Mouse (Mus musculus): Measurements from ENCODE around the gene Ube2d3.
A peak's percentile ranks its signal among the peaks of the same experiment; 100 is the strongest.

The Ube2d3 gene

DNA sequence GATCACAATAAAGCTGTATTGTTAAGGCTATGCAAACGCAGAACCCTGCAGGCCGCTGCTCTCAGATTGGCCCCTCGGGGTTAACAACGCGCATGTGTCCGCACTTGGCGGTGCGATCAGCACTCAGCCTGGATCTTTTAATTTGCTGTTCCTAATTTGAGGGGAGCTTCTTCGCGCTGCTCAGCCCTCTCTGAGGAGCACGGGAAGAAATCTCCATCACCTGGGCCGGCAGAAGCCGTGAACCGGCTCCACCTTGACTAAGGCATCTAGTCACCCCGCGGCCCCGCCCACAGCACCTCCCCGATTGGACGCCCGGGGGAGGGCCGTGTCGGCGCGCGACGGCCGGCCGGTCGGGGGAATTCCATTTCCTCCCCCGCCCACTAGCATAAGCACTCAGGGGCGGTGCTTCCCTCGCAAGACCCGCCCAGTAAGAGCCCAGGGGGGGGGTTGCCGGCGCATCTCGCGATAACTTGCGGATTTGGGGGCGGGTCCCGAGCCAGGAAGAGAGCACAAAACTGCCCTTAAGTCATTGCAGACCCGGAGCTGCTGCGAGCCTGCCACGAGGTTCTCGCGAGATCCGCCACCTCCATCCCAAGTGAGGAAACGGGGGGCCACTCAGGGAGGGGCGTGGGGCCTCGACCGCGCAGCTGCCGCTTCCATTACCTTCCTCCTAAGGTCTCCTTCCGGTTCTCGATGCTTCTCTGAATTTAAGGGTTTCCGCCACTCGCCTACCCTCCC is at the start of gene Ube2d3:
Gene Ube2d3, plus strand, starts transcription at position 392 of the 738 bp plus-strand sequence.
- DNase-seq = peak; percentile 98

- peak; percentile 18 for DNase-seq
Measured at GRCm38 (mm10) chr3:135393186-135393585, 44.8 kb upstream of the Ube2d3 start.

- no peak for DNase-seq
Measured at GRCm38 (mm10) chr3:135395085-135395484, 42.9 kb upstream of the Ube2d3 start.

DNA sequence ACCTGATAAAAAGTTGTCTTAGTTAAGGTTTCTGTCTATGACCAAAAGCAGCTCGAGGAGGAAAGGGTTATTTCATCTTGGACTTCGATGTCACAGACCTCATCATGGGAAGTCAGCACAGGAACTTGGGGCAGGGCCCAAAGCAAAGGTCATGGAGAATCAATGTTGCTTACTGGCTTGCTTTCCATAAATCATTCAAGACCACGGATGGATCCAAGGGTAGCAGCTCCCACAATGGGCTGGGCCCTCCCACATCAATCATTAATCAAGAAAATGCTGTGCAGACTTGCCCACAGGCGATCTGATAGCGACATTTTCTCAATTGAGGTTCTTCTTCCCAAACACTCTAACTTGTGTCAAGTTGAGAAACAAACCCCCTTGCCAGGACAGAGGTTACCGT is 41.9 kb upstream of the Ube2d3 start:
- DNase-seq = peak; percentile 52

GRCm38 (mm10) chr3:135397112-135397511 is 40.8 kb upstream of the Ube2d3 start:
- no peak for DNase-seq

DNA sequence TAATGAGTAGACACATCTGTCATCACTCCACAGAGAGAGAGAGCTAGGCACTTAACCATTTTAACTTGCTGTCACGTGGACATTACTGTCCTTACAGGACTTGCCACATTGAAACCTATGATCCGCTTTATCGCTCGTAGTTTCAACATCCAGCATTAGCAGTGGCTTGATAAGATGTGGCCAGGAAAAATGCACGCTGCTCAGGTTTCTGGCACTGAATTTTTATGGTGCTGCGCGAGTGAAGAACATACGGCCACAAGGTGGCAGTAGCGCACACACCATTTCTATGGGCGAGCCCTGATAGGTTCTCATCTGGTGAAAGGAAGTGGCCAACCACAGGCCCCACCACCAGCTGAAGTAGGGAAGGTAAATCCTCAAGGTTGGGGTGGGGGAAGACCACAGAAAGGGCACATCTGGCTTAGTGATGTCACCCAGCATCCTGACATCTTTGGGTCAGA is 35.7 kb upstream of the Ube2d3 start:
- DNase-seq = peak; percentile 90

- DNase-seq = no peak
Measured at GRCm38 (mm10) chr3:135403211-135403610, 34.7 kb upstream of the Ube2d3 start.

DNA sequence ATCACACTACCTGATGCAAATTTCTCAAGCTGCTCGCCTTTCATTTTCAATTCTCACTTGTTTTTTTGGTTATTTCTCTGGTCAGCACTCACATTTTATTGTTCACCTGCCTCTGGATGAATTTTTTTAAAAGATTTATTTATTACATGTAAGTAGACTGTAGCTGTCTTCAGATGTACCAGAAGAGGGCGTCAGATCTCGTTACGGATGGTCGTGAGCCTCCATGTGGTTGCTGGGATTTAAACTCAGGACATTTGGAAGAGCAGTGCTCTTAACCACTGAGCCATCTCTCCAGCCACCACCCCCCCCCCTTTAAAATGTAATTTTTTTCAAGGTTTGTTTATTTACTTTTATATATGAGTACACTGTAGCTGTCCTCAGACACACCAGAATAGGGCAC is 34.1 kb upstream of the Ube2d3 start:
- DNase-seq = no peak

DNA sequence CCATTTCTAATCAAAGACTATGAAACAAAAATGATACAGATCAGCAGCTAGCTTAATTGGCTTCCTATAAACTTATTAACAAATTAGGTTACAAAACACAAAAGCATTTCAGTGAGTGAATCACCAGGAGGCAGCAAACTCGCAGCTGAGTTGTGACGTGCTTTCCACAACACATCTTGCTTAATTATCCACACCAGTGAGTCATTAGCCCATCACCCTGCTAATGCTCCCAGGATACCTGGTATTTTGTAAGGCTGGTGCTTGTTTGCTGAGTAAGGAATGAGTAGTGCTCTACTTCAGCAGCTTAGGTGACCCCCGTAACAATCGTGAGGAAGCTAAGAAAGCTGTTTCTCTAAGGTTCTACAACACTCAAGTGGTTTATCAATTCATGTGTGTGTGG is 33.4 kb upstream of the Ube2d3 start:
- DNase-seq = no peak

DNA sequence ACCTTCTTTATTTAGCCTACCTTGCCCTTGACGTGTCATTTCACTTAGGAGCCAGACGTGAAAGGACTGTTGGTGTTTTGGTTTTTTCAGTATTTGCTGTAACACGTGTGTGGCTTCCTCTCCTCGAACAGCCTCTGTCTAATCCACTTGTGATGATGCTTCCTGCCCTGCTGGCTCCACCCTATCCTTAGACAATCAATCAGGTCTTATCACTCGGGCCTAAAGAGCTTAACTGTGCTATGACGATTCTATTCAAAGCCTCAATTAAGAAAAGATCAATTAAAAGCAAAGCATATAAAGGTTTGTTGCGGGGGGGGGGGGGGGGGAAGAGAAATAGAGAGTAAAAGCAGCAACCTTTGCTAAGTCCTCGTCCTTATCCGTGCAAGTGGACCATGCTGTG is 30.6 kb upstream of the Ube2d3 start:
- no peak for DNase-seq

DNA sequence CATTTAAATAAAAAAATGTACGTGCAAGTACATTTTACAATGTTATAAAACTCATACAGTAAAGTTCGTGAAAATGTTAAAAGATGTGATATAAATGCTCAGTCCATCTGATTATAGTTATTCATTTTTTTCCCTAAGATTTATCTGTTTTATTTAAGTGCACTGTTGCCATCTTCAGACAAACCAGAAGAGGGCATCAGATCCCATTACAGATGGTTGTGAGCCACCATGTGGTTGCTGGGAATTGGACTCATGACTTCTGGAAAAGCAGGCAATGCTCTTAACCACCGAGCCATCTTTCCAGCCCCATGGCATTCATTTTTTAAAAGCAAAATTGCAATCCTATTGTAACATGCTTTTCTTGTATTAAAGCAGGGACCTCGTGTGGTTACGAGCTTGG is 28.7 kb upstream of the Ube2d3 start:
- DNase-seq = no peak

DNA sequence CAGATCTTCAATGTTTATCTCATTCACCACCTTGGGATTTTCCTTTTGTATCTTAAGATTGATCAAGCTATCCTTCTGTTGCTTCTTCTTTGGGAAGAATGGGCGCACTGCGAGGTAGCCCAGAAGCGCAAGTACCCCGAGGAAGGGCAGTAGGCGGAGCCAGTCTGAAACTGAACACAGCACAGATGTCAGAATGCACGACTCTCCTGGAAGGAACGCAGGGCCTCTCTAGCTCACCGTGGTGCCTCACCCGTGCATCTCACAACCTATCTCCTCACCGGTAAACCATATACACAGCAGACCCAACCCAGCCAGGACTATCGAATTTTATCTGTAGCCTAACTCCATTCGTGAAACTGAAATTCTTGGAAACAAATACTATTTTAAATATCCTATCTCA is 26.9 kb upstream of the Ube2d3 start:
- no peak for DNase-seq

DNA sequence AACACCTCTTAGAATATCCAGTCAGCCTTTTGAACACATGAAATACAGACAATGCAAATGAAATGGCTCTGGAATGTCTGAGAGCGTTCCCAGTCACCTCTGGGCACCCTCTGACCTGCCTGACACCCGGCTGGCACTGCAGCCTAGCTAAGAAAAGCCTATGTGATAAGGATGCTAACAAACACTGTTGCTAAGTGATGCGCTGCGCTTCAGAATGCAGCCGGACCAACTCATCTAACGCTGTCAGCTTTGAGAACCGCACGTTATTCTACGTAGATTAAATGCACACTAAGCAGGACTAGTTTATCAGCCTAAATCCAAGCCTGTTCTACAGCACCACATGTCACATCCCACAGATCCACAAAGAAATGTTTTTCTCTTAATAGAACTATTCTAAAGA is 26.1 kb upstream of the Ube2d3 start:
- DNase-seq = no peak

DNA sequence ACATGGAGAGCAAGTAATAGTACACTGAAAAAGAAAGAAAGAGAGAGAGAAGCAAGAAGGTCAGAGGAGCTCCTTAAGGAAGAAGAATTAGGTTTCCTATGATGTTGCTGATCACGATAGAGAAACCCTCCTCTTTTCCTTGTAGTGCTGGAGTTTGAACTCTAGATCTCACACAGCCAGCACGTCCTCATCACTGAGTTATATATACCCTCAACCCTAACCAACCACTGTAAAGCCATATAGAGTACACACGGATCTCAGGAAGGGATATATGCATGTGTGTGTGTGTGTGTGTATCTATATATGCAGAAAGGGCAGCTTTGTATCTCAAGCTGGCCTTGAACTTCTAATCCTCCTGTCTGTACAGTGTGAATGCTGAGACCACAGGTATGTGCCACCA is 20.7 kb upstream of the Ube2d3 start:
- DNase-seq = no peak

DNA sequence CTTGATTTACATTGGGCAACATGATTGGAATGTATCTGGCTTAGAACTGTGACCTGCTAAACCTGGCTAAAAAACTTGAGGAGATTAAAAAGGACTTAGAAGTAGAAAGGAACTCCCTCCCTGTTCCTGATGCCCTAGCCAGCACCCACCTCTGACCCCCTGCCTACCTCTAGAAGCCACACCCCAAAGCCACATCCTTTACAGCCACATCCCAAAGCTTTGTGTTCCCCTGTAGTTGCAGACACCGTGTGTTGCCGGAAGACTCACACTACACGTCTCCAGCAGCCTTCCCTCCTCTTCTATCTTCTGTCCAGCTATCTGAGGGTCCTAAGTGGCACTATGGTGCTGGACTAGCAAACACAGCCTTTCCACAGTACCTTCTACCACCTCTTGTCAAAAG is 20.1 kb upstream of the Ube2d3 start:
- no peak for DNase-seq

- DNase-seq = no peak
Measured at GRCm38 (mm10) chr3:135420542-135421309, 17.2 kb upstream of the Ube2d3 start.

DNA sequence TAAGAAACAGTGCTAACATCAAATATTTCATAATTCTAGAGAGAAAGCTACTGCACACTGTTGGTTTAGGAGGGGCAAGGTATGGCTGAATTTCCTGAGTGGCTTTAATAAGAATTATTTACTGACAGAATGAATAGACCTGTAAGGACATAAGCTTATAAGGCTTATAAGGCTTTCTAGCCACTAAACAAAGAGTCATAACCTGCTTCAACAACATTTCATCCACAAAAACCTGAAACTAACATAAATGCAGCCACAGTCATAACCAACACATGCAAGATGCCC is 16.7 kb upstream of the Ube2d3 start:
- no peak for DNase-seq

DNA sequence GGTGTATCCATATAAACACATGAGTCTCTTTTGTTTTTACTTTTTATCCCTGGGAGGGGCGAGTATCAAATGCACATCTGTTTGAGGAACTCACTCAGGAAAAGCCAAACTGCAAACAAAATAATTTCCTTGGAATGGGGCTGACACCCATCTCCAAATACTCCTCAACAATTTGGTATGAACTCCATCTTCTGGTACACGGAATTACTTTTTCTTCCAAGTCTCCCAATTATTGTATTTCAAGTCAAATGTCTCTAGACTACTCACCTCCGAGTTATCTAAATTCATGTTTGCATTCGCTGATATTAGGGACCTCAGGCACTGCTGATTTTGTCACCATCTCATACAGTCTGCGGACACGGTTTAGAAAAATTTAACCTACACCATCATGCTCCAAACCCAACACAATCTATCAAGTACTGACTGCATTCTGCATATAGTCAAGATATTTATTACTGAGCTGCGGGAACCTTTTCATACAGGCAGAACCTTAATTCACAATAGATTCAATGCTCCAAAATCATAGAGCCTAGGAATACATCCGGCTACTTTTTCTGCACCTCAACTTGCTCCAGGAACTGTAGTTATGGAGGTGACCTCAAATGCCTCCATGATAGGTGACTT is 15.6 kb upstream of the Ube2d3 start:
- no peak for DNase-seq

DNA sequence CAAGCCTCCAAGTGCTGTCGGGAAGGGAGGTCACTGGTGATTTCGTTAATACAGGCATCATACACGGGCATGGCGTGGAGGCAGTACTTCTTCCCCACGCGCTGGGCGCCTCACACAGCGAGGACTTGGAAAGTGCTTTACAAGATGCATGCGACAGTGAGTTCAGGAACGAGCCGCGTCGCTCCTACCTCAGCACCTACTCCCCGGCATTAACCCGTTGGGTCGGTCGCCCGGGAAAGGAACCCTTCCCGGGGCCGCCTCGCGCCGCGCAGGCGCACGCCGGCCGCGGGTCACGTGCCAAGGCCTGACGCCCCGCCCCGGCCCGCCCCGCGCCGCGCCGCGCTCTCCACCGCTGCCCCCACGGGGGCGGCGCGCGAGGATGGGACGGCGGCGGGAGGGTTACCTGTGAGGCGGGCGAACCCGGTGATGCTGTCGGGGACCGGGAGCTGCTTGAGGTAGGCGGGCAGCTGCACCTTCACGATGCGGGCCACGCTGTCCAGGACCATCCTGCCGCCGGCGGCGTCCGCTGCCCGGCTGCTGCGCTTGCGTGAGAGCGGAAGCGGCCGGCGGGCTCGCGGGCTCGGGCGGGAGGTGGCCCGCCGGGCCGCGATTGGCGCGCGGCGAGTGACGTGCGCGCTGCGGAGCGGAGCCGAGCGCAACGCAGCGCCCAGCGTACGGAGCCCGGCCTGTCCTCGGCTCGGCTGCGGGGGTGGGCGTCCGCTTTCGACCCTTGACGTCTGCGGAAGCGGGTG is 14.9 kb upstream of the Ube2d3 start:
- DNase-seq = peak; percentile 92

GRCm38 (mm10) chr3:135423608-135424212 is 14.2 kb upstream of the Ube2d3 start, which contains the start of gene Cisd2:
Gene Cisd2 (minus strand): TSS chr3:135423925.
- DNase-seq = no peak

- DNase-seq = no peak
Measured at GRCm38 (mm10) chr3:135436901-135437616, 890 bp upstream of the Ube2d3 start.

DNA sequence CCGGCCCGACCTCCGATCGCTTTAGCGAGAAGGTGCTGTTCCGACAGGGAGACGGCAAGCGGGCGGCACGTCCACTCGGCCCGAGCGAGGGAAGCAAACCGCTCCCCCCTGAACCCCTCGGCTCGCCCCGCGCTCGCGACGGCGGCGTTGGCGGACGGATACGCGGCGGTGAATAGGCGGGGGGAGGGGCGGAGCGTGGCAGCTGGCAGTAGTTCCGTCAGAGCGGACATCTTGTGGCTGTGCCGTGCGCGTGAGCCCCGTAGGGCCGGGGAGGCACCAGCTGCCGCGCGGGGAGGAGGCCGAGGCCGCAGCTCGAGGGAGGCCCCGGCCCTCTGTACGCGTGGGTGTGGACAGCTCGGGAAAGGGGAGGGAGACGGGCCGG is 573 bp downstream of the Ube2d3 start:
- peak; percentile 95 for DNase-seq

All from kidney, adult 18-20 months (tissue).